Comparison of ENCODE assay signal across 7 mouse cellular contexts in genomic region chr6:37037115-37037908, GRCm38 (mm10).
A peak's percentile ranks its signal among the peaks of the same experiment; 100 is the strongest.
DNase-seq lines count a peak whose midpoint lies in the region; ATAC-seq and TF ChIP-seq lines count a peak whose summit lies in the region.

No protein-coding gene starts in this region.

- DNase-seq in thymus, adult 2 months: peak; percentile 17
- no peak for DNase-seq in thymus, adult 18-20 months
- DNase-seq in embryo, embryonic 10.5 days (ENCODE audit: low spot score): peak; percentile 77
- DNase-seq in kidney, postnatal 10 days: peak; percentile 74
- DNase-seq in midbrain, embryonic 14.5 days: peak; percentile 69
- DNase-seq in spleen, adult 18-20 months: no peak

- no peak for TF ChIP-seq POLR2A in thymus, adult 2 months (IDR thresholded peaks at IDR 0.05; ENCODE audit: control insufficient read depth, extremely low read depth, insufficient read depth, low read length, poor library complexity)

- 77% methylated on average over 11 of the region's 11 CpGs for WGBS in thymus, adult 2 months
- 58% methylated on average over 11 of the region's 11 CpGs for WGBS in heart, embryonic 16.5 days
- WGBS in midbrain, embryonic 14.5 days: 46% methylated on average over 11 of the region's 11 CpGs

- peak overlapping the region; percentile 43 for H3K4me2 ChIP-seq in heart, embryonic 16.5 days (ENCODE audit: low read depth, low read length)
- no peak overlapping the region for H3K4me2 ChIP-seq in midbrain, embryonic 14.5 days (ENCODE audit: low read length)

- no peaks in the 10 kb centered on the region for H3K27me3 ChIP-seq in thymus, adult 2 months (ENCODE audit: control insufficient read depth, insufficient read depth, low read length)
- no peaks in the 10 kb centered on the region for H3K27me3 ChIP-seq in heart, embryonic 16.5 days (ENCODE audit: control insufficient read depth, insufficient read depth, low read length)
- no peaks in the 10 kb centered on the region for H3K27me3 ChIP-seq in midbrain, embryonic 14.5 days (ENCODE audit: control insufficient read depth, insufficient read depth, low read length)

- H3K9ac ChIP-seq in heart, embryonic 16.5 days (ENCODE audit: low read length): no peak overlapping the region
- no peak overlapping the region for H3K9ac ChIP-seq in midbrain, embryonic 14.5 days (replicated peaks; ENCODE audit: low read length)

- no peak for TF ChIP-seq CTCF in thymus, adult 2 months (IDR thresholded peaks at IDR 0.05; ENCODE audit: borderline replicate concordance, control insufficient read depth, extremely low read depth, insufficient read depth, low read length, poor library complexity)

- H3K9me3 ChIP-seq in heart, embryonic 16.5 days (replicated peaks; ENCODE audit: control insufficient read depth, low read length): no peaks in the 10 kb centered on the region
- no peaks in the 10 kb centered on the region for H3K9me3 ChIP-seq in midbrain, embryonic 14.5 days (ENCODE audit: control insufficient read depth, low read length)

- no peaks in the 10 kb centered on the region for H3K4me1 ChIP-seq in thymus, adult 2 months (replicated peaks; ENCODE audit: control insufficient read depth, insufficient read depth, low read length)
- H3K4me1 ChIP-seq in heart, embryonic 16.5 days (ENCODE audit: control insufficient read depth, insufficient read depth, low read length): peaks cover 16% of the 10 kb centered on the region
- peaks cover 11% of the 10 kb centered on the region; the same call in 1 of the 2 replicates for H3K4me1 ChIP-seq in midbrain, embryonic 14.5 days (ENCODE audit: control insufficient read depth, insufficient read depth, low read length)

- no peaks in the 10 kb centered on the region for H3K36me3 ChIP-seq in thymus, adult 2 months (ENCODE audit: control insufficient read depth, insufficient read depth, low read length)
- no peaks in the 10 kb centered on the region for H3K36me3 ChIP-seq in heart, embryonic 16.5 days (ENCODE audit: control insufficient read depth, insufficient read depth)
- peaks cover 4% of the 10 kb centered on the region; the same call in 1 of the 2 replicates for H3K36me3 ChIP-seq in midbrain, embryonic 14.5 days (ENCODE audit: control insufficient read depth, insufficient read depth, low read length)

- H3K4me3 ChIP-seq in thymus, adult 2 months (ENCODE audit: control insufficient read depth, insufficient read depth, low read length): no peak overlapping the region
- H3K4me3 ChIP-seq in heart, embryonic 16.5 days (ENCODE audit: low read length): no peak overlapping the region
- H3K4me3 ChIP-seq in midbrain, embryonic 14.5 days (replicated peaks; ENCODE audit: low read depth, low read length): no peak overlapping the region

- no peak overlapping the region for H3K27ac ChIP-seq in thymus, adult 2 months (ENCODE audit: control insufficient read depth, insufficient read depth, low read length)
- no peak overlapping the region for H3K27ac ChIP-seq in heart, embryonic 16.5 days (ENCODE audit: low read length)
- no peak overlapping the region for H3K27ac ChIP-seq in midbrain, embryonic 14.5 days (replicated peaks; ENCODE audit: low read depth, low read length)

- ATAC-seq in heart, embryonic 16.5 days (replicated peaks; ENCODE audit: extremely low read depth, insufficient read depth, low FRiP score): peak; percentile 78
- ATAC-seq in midbrain, embryonic 14.5 days (ENCODE audit: low FRiP score, low TSS enrichment): peak; percentile 64; the same call in 1 of the 2 replicates

Comparison
In these comparisons a context has a peak if more than half of its experiments do, and no peak if none do; other contexts are left out.
1. DNase-seq: peak in thymus, adult 2 months (single experiment), embryo, embryonic 10.5 days (single experiment), kidney, postnatal 10 days (single experiment) and midbrain, embryonic 14.5 days (single experiment); none in thymus, adult 18-20 months (0 of 2) and spleen, adult 18-20 months (0 of 2).